In the genomic region with DNA sequence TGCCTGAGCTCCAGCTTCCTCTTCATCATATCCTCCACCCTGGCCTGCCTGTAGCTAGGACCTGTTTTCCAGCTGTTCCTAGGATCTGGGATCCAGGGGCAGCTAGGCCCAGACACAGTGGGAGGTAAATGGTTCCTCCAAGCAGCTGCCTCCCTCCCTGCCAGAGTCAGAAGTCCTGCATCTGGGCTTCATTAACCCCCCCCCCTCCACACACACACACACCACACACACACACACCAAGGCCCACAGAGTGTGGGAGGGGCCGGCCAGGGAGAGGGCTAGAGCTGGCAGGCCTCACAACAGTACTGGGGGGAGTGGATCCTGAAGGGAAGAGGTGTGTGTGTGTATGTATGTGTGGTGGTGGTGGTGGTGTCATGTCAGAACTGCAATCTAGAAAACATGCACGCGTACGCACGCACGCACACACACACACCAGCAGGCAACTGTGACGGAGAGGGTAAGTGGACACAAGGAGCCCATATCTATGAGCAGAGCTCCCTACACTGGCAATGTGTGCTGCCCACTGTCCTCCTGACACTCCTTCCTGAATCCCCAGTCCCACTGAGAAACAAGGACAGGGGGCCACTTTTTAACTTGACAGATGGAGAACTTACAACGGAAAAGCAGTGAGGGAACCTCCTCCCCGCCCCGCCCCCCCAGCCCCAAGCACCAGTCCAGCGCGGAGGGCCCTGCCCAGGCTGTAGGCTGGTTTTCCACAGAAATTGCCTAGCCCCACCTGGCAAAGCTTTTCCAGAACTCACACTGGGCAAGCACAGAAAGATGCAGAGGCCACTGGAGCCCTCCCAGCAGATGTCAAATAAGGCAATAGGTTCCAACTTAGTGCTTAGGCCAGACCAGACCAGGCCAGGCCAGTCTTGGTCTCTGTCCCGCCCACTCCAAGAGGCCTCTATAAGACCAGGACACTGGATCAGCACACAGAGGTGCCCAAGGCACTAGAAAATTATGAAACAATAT, we compare ENCODE assay signal across 10 mouse cellular contexts. TPM values are rescaled to one million over a fixed set of nuclear protein-coding genes. Genes with fewer than 3 reads are reported as not detected.
DNase-seq lines count a peak whose midpoint lies in the region; ATAC-seq and TF ChIP-seq lines count a peak whose summit lies in the region.
"Had no signal": no experiment of that assay in that cellular context is flagged by ENCODE, and none has a peak within 500 bp of the region (broad histone marks: within the 10 kb centered on the region; RNA-seq: fewer than 3 reads in every experiment).

No protein-coding gene starts in this region.

- H3K36me3 ChIP-seq in heart, embryonic 14.5 days (ENCODE audit: control insufficient read depth, insufficient read depth, low read length): no peaks in the 10 kb centered on the region
- H3K36me3 ChIP-seq in limb, embryonic 10.5 days: no peaks in the 10 kb centered on the region
- no peaks in the 10 kb centered on the region for H3K36me3 ChIP-seq in stomach, postnatal 0 days (ENCODE audit: control insufficient read depth, insufficient read depth, low read length)

- DNase-seq in kidney, adult 18-20 months: peak; percentile 26
- no peak for DNase-seq in kidney, adult 11 months
- peak; percentile 59 for DNase-seq in embryo, embryonic 9.5 days (ENCODE audit: extremely low spot score)
- peak; percentile 88 for DNase-seq in limb, embryonic 10.5 days (ENCODE audit: low spot score)
- DNase-seq in stomach, postnatal 0 days (ENCODE audit: low spot score): peak; percentile 49
- DNase-seq in layer of hippocampus, postnatal 25 days (ENCODE audit: extremely low spot score in 1 of 2, low spot score in 1 of 2): no peak
- DNase-seq in thymus, postnatal 10 days (ENCODE audit: low spot score in 2 of 2): no peak

- peak; percentile 44; the same call in 1 of the 2 replicates for ATAC-seq in heart, embryonic 14.5 days (ENCODE audit: insufficient number of reproducible peaks, insufficient read depth, low FRiP score, low read depth)
- peak; percentile 75 for ATAC-seq in stomach, postnatal 0 days (ENCODE audit: low FRiP score, low TSS enrichment)

- H3K9ac ChIP-seq in heart, embryonic 14.5 days (ENCODE audit: low read length): peak overlapping the region; percentile 55; the same call in 1 of the 2 replicates
- peak overlapping the region; percentile 47 for H3K9ac ChIP-seq in stomach, postnatal 0 days (ENCODE audit: low read length)

- no peak for TF ChIP-seq EP300 in stomach, postnatal 0 days (optimal IDR thresholded peaks at IDR 0.05)

- peaks cover 36% of the 10 kb centered on the region in 2 experiments for H3K4me1 ChIP-seq in heart, embryonic 14.5 days (ENCODE audit: control insufficient read depth in 2 of 2, insufficient read depth in 2 of 2, low read length in 2 of 2)
- H3K4me1 ChIP-seq in limb, embryonic 10.5 days: peaks cover 81% of the 10 kb centered on the region
- H3K4me1 ChIP-seq in stomach, postnatal 0 days (replicated peaks; ENCODE audit: control insufficient read depth, insufficient read depth): peaks cover 14% of the 10 kb centered on the region

- WGBS in heart, embryonic 14.5 days: 66% methylated on average over 13 of the region's 13 CpGs
- WGBS in limb, embryonic 10.5 days: 35% methylated on average over 13 of the region's 13 CpGs
- 43% methylated on average over 13 of the region's 13 CpGs for WGBS in stomach, postnatal 0 days

- H3K27me3 ChIP-seq in heart, embryonic 14.5 days (ENCODE audit: control insufficient read depth, insufficient read depth, low read length): no peaks in the 10 kb centered on the region
- H3K27me3 ChIP-seq in limb, embryonic 10.5 days (ENCODE audit: low read depth, poor library complexity, severe bottlenecking): no peaks in the 10 kb centered on the region
- no peaks in the 10 kb centered on the region for H3K27me3 ChIP-seq in stomach, postnatal 0 days (ENCODE audit: control insufficient read depth, insufficient read depth, low read length)
- H3K27me3 ChIP-seq: CH12.LX had no signal

- peak overlapping the region; percentile 38 to 50 for H3K27ac ChIP-seq in heart, embryonic 14.5 days (replicated peaks in 1 of 2; ENCODE audit: control insufficient read depth in 1 of 2, insufficient read depth in 1 of 2, low read depth in 2 of 2, low read length in 2 of 2)
- H3K27ac ChIP-seq in limb, embryonic 10.5 days: peak overlapping the region; percentile 92
- H3K27ac ChIP-seq in stomach, postnatal 0 days (replicated peaks): peak overlapping the region; percentile 88

- TF ChIP-seq CTCF in stomach, postnatal 0 days (IDR thresholded peaks at IDR 0.05; ENCODE audit: low read depth): no peak

- H3K9me3 ChIP-seq in heart, embryonic 14.5 days (ENCODE audit: control insufficient read depth, low read length): no peaks in the 10 kb centered on the region
- H3K9me3 ChIP-seq in limb, embryonic 10.5 days (replicated peaks): no peaks in the 10 kb centered on the region
- H3K9me3 ChIP-seq in stomach, postnatal 0 days (ENCODE audit: control insufficient read depth, low read length): no peaks in the 10 kb centered on the region

- 0 out of 2 replicates have a peak overlapping the region, but pooled peaks have one; percentile 11 for H3K4me2 ChIP-seq in heart, embryonic 14.5 days (ENCODE audit: low read length)
- peak overlapping the region; percentile 11; the same call in 1 of the 2 replicates for H3K4me2 ChIP-seq in stomach, postnatal 0 days (replicated peaks; ENCODE audit: low read depth)

- no peak overlapping the region for H3K4me3 ChIP-seq in heart, embryonic 14.5 days (ENCODE audit: control insufficient read depth in 1 of 2, insufficient read depth in 1 of 2, low read depth in 1 of 2, low read length in 2 of 2)
- peak overlapping the region; percentile 33 for H3K4me3 ChIP-seq in limb, embryonic 10.5 days
- H3K4me3 ChIP-seq in stomach, postnatal 0 days (ENCODE audit: low read depth, low read length): no peak overlapping the region

RNA-seq across cellular contexts. Expression of gene Sema4c, which starts 30.6 kb away (rescaled TPM):
- 1.3 and 1.6 TPM in 2 replicates for polyA plus RNA-seq in heart, embryonic 14.5 days (2014; fragmentation: Nextera tagmentation; extraction: Ambion mirVana)
- polyA plus RNA-seq in limb, embryonic 10.5 days (2016; fragmentation: Nextera tagmentation; extraction: Ambion mirVana): 28.5 and 34.2 TPM in 2 replicates
- polyA plus RNA-seq in stomach, postnatal 0 days (2015; fragmentation: Nextera tagmentation; extraction: Ambion mirVana): 5.0 and 5.1 TPM in 2 replicates
- 10 to 100 TPM; 12.7 to 14.0 TPM for total RNA-seq in layer of hippocampus, postnatal 25 days (2021)
- total RNA-seq: neutrophil, adult 5-6 weeks had no signal

RNA-seq across cellular contexts. Expression of gene Ankrd39, which starts 41.5 kb away (rescaled TPM):
- polyA plus RNA-seq in heart, embryonic 14.5 days (2014; fragmentation: Nextera tagmentation; extraction: Ambion mirVana): 27.2 and 29.0 TPM in 2 replicates
- polyA plus RNA-seq in limb, embryonic 10.5 days (2016; fragmentation: Nextera tagmentation; extraction: Ambion mirVana): 19.5 and 20.3 TPM in 2 replicates
- polyA plus RNA-seq in stomach, postnatal 0 days (2015; fragmentation: Nextera tagmentation; extraction: Ambion mirVana): 19.5 and 20.1 TPM in 2 replicates
- 10 to 100 TPM; 10.8 to 13.3 TPM for total RNA-seq in layer of hippocampus, postnatal 25 days (2021)

RNA-seq across cellular contexts. Expression of gene Gm42417, which starts 49.5 kb away (rescaled TPM):
- not detected in 2 replicates for polyA plus RNA-seq in heart, embryonic 14.5 days (2014; fragmentation: Nextera tagmentation; extraction: Ambion mirVana)
- 0.39 TPM in 1 of 2 replicates, not detected in the other for polyA plus RNA-seq in limb, embryonic 10.5 days (2016; fragmentation: Nextera tagmentation; extraction: Ambion mirVana)
- polyA plus RNA-seq in stomach, postnatal 0 days (2015; fragmentation: Nextera tagmentation; extraction: Ambion mirVana): 0.28 and 0.33 TPM in 2 replicates
- under 1 TPM in 1 of 2 experiments, not detected in 1; 0.47 TPM for total RNA-seq in layer of hippocampus, postnatal 25 days (2021)
- total RNA-seq: neutrophil, adult 5-6 weeks had no signal

RNA-seq across cellular contexts. Expression of gene Ankrd23, which starts 52.1 kb away (rescaled TPM):
- polyA plus RNA-seq in heart, embryonic 14.5 days (2014; fragmentation: Nextera tagmentation; extraction: Ambion mirVana): 18.9 and 19.4 TPM in 2 replicates
- polyA plus RNA-seq in limb, embryonic 10.5 days (2016; fragmentation: Nextera tagmentation; extraction: Ambion mirVana): 14.3 and 16.8 TPM in 2 replicates
- 6.1 and 8.5 TPM in 2 replicates for polyA plus RNA-seq in stomach, postnatal 0 days (2015; fragmentation: Nextera tagmentation; extraction: Ambion mirVana)
- total RNA-seq in layer of hippocampus, postnatal 25 days (2021): 1 to 10 TPM; 5.4 to 7.7 TPM

Comparison
In these comparisons a context has a peak if more than half of its experiments do, and no peak if none do; other contexts are left out.
1. DNase-seq: peak in kidney, adult 18-20 months (single experiment), embryo, embryonic 9.5 days (single experiment), limb, embryonic 10.5 days (single experiment) and stomach, postnatal 0 days (single experiment); none in kidney, adult 11 months (single experiment), layer of hippocampus, postnatal 25 days (0 of 2) and thymus, postnatal 10 days (0 of 2).
2. Peak in every context shown above with its lines, with median percentiles within 50 percentile points of each other: H3K27ac ChIP-seq.